Mouse (Mus musculus) bone marrow macrophage, adult 2 months (primary cell): ENCODE results near the gene Rpl5. TPM values are rescaled to one million over a fixed set of nuclear protein-coding genes. Genes with fewer than 3 reads are reported as not detected.

Experiments
- H3K27ac ChIP-seq: 2 replicates; pipeline ENCODE4 v1.5.1; 2012; ENCODE audit warnings: low read depth, low read length; ENCODE audit not compliant: insufficient read depth
- H3K4me1 ChIP-seq: 2 replicates; pipeline ENCODE4 v1.6.1; 2012; ENCODE audit warnings: low read length; ENCODE audit not compliant: control insufficient read depth, insufficient read depth
- H3K4me3 ChIP-seq: 2 replicates; pipeline ENCODE4 v1.5.1; 2012; ENCODE audit warnings: mild to moderate bottlenecking, low read length, moderate library complexity; ENCODE audit not compliant: insufficient read depth
- CTCF ChIP-seq: IDR thresholded peaks from 2 replicates; pipeline ENCODE4 v1.5.1; 2012; ENCODE audit warnings: low read depth, mild to moderate bottlenecking, low read length, moderate library complexity
- POLR2A ChIP-seq: IDR thresholded peaks from 2 replicates; pipeline ENCODE4 v1.6.1; 2012; ENCODE audit warnings: mild to moderate bottlenecking, low read depth, low read length, borderline replicate concordance
- polyA plus RNA-seq: library from polyadenylated mRNA; stranded (reverse); fragments of >200 nt; gene quantifications from 2 replicates; pipeline ENCODE4 v1.2.4, GENCODE M21; 2012; ENCODE audit not compliant: missing spikeins, insufficient read depth, insufficient read length

Gene Rpl5
- 54.3 and 57.8 TPM in 2 replicates for polyA plus RNA-seq

DNA sequence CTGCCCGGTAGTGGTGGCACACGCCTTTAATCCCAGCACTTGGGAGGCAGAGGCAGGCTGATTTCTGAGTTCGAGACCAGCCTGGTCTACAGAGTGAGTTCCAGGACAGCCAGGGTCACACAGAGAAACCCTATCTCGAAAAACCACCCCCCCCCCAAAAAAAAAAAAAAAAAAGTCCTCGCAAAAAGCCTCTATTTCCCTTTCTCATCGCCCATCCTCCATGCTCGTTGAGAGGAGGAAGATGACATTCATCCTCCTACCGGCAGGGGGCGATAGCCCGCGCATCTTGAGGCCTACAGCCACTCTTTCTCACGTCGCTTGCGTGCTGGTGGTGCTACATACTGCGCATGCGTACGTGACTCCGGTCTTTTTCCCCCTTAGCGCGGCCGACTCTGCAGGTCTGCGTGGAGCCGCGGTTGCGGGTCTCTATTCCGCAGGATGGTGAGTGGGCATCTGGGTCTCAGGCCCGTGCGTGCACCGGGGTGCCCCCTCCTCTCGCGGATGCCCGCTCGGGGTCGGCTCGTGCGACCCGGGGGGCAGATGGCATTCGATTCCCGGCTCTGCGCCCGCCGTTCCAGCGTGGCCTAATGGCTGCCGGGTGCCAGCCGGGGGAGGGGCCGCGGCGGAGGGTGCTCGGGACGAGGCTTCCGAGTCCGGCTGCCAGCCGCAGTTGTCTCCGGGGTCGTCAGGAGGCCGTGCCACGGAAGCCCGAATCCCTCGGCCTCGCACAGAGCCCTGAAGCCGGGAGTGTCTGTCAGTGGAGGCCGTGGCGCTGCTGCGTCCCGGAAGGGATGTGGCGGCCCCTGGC lies at the start of gene Rpl5:
Gene Rpl5, plus strand, starts transcription at position 297 of the 808 bp plus-strand sequence.
- TF ChIP-seq POLR2A (no peak), CTCF (peak; percentile 73)
- Histone ChIP-seq H3K4me3 (peak within 1 kb of the TSS; percentile 81), H3K27ac (peak within 1 kb of the TSS; percentile 82)

DNA sequence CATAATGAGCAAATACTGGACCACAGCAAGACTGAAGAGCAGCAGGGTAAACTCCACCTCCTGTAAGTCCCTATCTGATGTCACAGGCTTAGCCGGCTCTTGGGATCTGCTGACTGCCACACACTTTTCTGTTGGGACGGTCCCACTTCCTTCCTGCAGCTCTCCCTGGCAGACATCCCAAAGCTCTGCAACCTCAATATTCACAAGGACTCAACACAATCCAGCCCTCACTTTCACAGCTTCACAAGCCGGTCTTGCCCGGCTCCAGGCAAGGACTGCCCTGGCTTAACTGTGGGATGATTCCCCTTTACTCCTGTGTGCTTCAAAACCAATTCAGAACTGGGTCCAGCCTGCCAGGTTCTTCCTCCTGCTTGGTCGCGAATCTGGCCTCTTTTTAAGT lies 46.5 kb upstream of the Rpl5 start:
- peak overlapping the region; percentile 41 for H3K27ac ChIP-seq
- peak overlapping the region; percentile 36 for H3K4me3 ChIP-seq
- no peak for TF ChIP-seq CTCF
- TF ChIP-seq POLR2A, result no peak
- peaks cover 31% of the 10 kb centered on the region for H3K4me1 ChIP-seq

More for the DNA sequence above, at the start of gene Rpl5:
- peaks cover 10% of the 10 kb centered on the region for H3K4me1 ChIP-seq

DNA sequence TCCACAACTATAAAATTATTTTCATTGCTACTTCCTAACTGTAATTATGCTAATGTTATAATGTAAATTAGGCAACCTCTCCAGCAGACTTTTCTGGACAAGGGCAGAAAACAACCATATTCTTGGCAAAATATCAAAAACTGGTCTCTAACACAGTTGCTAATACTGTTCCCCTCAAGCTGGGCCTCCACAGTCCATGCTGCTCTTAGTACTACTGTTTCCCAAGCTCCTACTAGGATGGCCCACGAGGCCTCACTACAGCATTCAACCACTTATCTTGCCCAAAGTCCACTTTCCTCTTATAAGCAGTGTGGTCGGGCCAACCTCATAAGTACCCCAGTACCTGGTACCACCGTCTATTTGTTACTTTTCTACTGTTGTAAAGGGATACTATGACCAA lies 45.7 kb upstream of the Rpl5 start:
- TF ChIP-seq CTCF (no peak), POLR2A (no peak)
- Histone ChIP-seq H3K4me3 (no peak overlapping the region), H3K27ac (no peak overlapping the region), H3K4me1 (peaks cover 31% of the 10 kb centered on the region)

DNA sequence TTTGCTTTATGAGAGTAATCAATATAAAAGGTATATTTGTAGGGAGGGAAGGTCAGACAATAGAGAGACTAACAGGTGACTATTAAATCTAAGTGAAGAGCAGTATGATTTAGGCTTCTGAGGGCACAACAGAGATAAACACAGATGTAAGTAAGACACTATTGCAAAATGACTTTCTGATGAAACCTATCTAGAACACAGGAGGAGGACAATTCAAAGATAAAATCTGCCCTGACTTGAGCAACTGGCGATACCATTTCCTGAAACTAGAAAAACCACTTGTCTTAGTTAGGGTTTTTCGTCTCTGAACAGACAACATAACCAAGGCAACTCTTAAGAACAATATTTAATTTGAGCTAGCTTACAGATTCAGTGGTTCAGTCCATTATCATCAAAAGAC lies 44.8 kb upstream of the Rpl5 start:
- Histone ChIP-seq H3K4me1 (peaks cover 31% of the 10 kb centered on the region), H3K27ac (no peak overlapping the region), H3K4me3 (no peak overlapping the region)
- TF ChIP-seq CTCF, result no peak
- TF ChIP-seq POLR2A, result no peak

DNA sequence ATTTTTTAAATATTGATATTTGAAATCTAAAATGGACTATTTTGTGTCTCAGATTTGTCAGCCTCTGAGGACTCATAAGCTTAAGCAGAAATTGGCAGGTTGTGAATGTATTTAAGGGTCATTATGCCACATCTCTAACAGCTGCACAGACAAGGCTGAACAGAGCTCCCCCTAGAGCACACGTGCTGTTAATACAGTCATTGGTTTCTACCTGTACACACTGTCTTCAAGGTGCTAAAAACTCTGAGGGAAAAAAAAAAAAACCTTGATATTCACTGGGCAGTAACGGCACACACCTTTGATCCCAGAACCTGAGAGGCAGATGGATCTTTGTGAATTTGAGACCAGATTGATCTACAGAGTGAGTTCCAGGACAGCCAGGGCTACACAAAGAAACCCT lies 41.3 kb upstream of the Rpl5 start:
- no peak overlapping the region for H3K27ac ChIP-seq
- H3K4me3 ChIP-seq, result no peak overlapping the region
- H3K4me1 ChIP-seq, result peaks cover 14% of the 10 kb centered on the region
- TF ChIP-seq POLR2A, result no peak
- no peak for TF ChIP-seq CTCF

DNA sequence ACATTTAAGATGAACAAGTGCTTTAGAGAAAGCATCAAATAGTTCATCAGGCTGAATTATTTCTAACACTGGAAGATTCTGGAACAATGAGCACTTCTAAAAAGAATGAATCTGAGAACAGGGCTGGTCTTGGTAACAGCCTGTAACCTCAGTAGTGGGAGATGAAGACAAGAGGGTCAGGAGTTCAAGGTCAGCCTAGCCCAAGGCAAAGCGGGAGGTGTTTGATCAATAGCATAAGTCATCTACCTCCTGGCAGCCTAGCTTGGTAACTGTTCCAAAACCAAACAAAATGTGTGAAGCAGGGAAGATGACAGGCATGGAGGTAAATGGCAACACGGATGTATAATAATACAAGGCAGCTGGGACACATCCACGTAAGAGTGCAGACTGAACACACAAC lies 36.3 kb upstream of the Rpl5 start:
- no peak for TF ChIP-seq POLR2A
- TF ChIP-seq CTCF, result no peak
- Histone ChIP-seq H3K27ac (no peak overlapping the region), H3K4me3 (no peak overlapping the region), H3K4me1 (peaks cover 17% of the 10 kb centered on the region)

DNA sequence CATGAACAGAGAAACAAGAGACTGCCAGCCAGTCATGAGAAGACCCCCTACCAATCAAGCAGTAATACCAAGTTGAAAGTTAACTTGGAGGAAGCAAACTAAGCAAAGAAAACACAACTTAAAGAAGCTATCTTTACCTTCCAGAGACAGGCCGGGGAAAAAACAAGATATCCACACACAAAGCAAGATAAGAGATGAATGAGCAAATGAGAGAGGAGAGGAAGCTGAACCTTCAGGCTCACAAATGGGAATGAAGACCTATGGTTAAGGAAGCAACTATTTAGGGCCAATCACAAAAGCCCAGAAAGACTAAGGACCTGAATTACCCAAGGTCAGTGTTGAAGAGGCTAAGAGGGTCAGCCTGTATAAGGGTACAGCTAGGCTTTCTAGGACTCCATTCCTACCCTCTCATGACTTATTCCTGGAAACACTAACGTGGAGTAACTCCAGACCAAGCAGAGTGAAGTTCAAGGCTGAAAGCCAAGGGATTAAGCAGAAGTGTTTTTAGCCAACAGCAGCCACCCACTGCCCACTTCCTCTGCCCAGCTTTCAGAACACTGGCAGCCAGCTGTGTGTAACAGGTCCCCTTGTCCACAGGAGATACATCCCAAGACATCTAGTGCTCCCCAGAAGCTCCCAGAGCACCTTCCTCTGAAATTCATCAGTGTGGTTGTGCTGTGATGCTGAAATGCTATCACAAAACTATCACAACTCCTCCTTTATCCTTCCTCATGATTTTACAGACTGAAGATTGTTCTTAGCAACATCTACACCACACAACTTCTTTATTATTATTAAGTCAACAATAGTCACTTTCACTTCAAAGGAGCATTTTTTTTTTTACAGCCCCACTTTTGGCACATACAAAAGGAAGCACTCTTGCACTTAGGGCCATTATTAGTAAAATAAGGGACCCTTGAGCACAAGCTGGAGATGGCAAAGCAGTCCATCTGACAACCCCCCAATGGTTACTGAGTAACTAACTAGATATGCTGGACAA lies 33.9 kb upstream of the Rpl5 start:
- Histone ChIP-seq H3K27ac (peak overlapping the region; percentile 45), H3K4me3 (no peak overlapping the region), H3K4me1 (peaks cover 27% of the 10 kb centered on the region)
- no peak for TF ChIP-seq CTCF
- TF ChIP-seq POLR2A, result no peak

DNA sequence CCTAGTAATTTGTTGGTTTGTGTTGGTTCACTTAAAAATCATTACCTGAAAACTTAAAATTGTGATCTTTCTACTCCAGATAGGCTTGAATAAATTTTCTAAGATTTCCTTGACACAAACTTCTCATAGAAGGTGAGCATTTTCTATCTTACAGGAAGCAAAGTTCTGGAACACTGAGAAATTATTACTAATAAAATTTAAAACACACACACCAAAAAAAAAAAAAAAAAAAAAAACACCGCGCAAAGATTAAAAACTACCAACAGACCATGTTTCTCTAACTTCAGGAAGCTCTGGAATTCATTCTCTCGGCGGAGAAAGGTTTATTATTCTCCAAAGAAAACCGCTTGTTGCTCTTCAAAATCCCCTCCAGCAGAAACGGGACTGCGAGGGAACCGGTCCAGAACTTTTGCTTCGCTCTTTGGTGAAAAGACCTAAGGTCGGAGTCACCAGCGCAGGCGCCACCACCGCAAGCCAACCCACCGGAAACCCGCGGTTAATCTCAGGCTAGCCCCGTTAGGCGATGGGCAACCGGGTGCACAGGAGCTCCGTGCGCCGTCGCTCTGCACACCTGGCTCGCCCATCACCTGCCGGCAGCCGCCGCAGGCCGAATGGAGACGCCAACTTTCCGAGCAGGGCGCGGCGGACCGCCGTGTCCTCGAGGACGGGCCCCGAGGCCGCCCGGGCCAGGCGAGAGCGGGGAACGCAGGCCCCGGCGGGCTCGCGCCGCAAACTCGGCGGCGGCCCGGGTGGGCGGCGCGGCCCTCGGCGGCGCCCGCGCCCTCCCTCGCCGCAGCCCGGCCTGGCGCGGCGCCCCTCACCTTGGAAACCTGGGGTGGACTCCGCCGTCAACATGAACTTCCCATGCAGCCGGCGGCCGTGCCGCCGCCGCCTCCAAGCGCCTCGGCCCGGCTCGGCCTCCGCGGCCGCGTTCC lies 32.1 kb upstream of the Rpl5 start:
- Histone ChIP-seq H3K4me3 (peak overlapping the region; percentile 82), H3K4me1 (peaks cover 35% of the 10 kb centered on the region), H3K27ac (peak overlapping the region; percentile 88)
- TF ChIP-seq CTCF (no peak), POLR2A (no peak)

DNA sequence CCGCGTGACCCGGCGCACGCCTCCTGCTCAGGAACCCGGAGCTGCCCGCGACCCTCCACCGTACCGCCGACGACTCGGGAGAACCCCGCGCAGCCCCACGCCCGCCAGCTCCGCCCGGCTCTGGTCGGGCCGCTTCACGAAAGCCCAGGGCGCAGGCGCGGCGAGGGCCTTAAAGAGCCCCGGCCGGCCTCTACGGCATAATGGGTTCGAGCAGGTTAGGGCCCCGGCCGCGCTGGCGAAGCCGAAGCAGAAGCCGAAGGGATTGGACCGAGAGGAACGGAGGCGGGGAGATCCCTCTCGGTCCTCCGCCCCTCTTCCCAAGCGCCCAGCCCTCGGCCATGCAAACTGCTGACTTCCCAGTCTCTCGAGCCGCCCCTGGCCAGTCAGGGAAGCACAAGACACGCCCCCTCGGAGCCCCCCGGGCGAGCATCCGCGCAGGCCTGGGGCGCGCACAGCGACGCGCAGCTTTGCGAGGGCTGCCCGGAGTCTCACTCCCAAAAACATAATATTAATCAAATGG lies 31.3 kb upstream of the Rpl5 start:
- H3K27ac ChIP-seq, result peak overlapping the region; percentile 88

More for the DNA sequence above, 31.3 kb upstream of the Rpl5 start:
- 0 out of 2 replicates have a peak, but pooled peaks have one; percentile 48 for TF ChIP-seq POLR2A
- TF ChIP-seq CTCF, result no peak
- Histone ChIP-seq H3K4me1 (peaks cover 40% of the 10 kb centered on the region), H3K4me3 (peak overlapping the region; percentile 82)
